Mouse (Mus musculus): ENCODE measurements around the gene Vwa8. TPM values are rescaled to one million over a fixed set of nuclear protein-coding genes. Genes with fewer than 3 reads are reported as not detected.

The Vwa8 gene
- polyA plus RNA-seq, 1 experiment: 0.11 TPM

DNA sequence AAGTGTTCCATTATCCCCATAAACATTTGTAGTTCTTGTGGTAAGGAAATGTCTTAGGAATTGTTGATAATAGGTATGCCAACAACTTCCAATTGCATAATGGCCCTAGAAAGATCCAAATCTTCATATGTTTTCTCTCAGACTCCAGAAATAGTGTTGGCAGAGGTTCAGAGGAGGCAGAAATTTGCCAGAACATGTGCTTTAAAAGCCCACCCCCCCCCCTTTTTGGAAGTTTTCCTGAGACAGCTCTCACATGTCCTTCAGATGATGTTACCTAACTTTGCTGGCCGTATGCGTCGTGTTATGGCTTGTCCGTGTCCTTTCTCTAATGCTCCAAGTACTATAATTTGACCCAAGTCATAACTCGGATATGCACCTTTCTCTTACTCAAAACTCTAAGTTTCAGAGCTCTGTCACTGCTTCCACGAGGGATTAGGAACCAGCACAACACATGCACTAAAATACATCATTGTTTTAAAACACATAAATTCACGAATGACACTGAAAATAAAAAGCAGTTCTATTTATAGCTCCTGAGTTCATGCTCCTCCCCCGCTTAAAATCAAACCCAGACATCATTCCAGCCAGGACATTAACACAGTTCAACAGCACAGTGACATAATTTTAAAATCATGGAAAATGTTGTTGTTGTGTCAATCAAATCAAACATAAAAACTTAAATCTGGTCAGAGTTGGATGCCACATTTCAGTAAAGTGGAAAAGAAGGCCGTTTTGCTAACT lies 227.9 kb downstream of the Vwa8 start:
- H3K27me3 ChIP-seq (ENCODE audit: control insufficient read depth): no peaks in the 10 kb centered on the region
- no peak overlapping the region for H3K4me3 ChIP-seq (replicated peaks)
- H3K36me3 ChIP-seq (ENCODE audit: control insufficient read depth): no peaks in the 10 kb centered on the region; the same call in 1 of the 2 replicates
- no peaks in the 10 kb centered on the region for H3K9me3 ChIP-seq (ENCODE audit: control insufficient read depth, low read length)
- no peak for TF ChIP-seq GATA1 (IDR thresholded peaks at IDR 0.05; ENCODE audit: low read length)
- no peak for TF ChIP-seq TAL1 (IDR thresholded peaks at IDR 0.05; ENCODE audit: low read length)
- no peaks in the 10 kb centered on the region for H3K4me1 ChIP-seq (ENCODE audit: control insufficient read depth)

DNA sequence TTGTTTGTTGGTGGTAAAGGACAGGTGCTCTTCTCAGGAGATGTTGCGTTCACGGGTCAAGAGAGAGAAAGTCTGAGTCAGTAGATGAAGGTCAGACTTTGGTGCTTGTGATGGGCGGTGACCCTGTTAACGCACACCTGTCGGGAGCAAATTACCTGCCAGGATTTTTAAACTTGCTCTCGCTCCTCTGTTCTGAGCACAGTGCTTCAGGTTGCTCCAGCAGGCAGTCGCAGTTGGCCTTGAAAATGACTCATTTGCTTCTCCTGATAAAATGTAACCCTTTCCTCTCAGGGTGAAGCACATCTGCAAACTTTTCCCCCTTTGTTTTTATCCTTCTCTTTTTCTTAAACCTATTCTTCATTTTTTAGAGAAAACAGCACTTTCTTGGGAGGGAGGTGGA lies 234.7 kb downstream of the Vwa8 start:
- Histone ChIP-seq H3K4me3 (replicated peaks) (no peak overlapping the region), H3K9me3 (ENCODE audit: control insufficient read depth, low read length) (no peaks in the 10 kb centered on the region), H3K4me1 (ENCODE audit: control insufficient read depth) (no peaks in the 10 kb centered on the region), H3K27me3 (ENCODE audit: control insufficient read depth) (no peaks in the 10 kb centered on the region), H3K36me3 (ENCODE audit: control insufficient read depth) (no peaks in the 10 kb centered on the region)
- TF ChIP-seq TAL1 (IDR thresholded peaks at IDR 0.05; ENCODE audit: low read length) (no peak), GATA1 (IDR thresholded peaks at IDR 0.05; ENCODE audit: low read length) (no peak)

DNA sequence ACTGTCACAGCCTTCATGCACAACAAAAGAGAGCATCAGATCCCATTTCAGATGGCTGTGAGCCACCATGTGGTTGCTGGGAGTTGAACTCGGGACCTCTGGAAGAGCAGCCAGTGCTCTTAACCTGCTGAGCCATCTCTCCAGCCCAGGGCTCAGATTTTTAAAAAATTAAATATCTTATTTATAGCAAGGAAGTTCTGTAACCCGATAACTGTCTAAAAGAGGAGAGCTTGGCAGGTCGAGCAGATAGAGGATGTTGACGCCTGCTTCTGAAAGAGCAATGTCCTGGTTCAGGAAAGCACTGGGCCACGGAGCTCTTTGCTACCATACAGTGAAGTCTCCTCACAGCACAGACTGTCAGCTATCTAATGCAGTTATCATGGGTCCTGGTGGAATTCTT lies 237.2 kb downstream of the Vwa8 start:
- TF ChIP-seq GATA1 (IDR thresholded peaks at IDR 0.05; ENCODE audit: low read length): no peak

DNA sequence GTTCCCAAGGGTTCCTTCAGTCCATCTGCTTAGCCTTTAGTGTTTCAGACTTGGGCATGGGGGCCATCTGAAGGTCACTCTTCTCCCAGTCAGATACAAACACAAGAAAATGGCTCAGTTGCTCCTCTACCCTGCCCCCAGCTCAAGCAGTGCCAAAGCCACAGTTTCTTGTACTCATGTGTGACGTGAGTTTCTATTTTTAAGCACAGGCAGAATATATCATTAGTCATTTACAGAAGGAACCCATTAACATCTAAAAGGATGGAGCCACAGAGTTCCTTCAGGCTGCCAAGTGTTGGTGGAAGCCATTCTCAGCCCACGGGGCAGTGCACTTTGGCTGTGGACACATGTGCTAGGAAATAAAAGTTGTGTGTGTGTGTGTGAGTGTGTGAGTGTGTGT lies 240.6 kb downstream of the Vwa8 start:
- peaks cover 4% of the 10 kb centered on the region; the same call in 1 of the 2 replicates for H3K36me3 ChIP-seq (ENCODE audit: control insufficient read depth)
- no peak for TF ChIP-seq TAL1 (IDR thresholded peaks at IDR 0.05; ENCODE audit: low read length)
- no peak for TF ChIP-seq GATA1 (IDR thresholded peaks at IDR 0.05; ENCODE audit: low read length)

More for the DNA sequence above, 237.2 kb downstream of the Vwa8 start:
- Histone ChIP-seq H3K36me3 (ENCODE audit: control insufficient read depth) (no peaks in the 10 kb centered on the region), H3K4me3 (replicated peaks) (no peak overlapping the region), H3K9me3 (ENCODE audit: control insufficient read depth, low read length) (no peaks in the 10 kb centered on the region), H3K27me3 (ENCODE audit: control insufficient read depth) (no peaks in the 10 kb centered on the region), H3K4me1 (ENCODE audit: control insufficient read depth) (no peaks in the 10 kb centered on the region)

DNA sequence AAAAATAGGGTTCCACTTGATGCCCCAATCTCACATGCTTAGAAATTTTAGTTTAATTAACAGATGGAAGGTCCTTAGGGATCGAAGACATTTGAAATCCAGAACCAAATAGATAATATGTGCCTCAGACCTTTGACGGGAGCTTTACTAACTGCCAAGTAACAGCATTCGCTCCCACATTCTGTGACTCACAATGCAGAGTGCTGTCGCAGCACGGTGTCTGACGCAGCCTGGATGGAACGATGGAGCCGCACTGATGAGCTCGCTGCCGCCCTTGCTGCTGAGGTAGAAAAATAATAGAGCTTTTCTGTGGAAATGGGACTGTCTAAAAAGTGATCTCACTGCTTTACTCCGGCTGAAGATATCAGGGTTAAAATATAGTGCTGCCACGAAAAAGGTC lies 248.3 kb downstream of the Vwa8 start:
- no peaks in the 10 kb centered on the region for H3K4me1 ChIP-seq (ENCODE audit: control insufficient read depth)
- TF ChIP-seq GATA1 (IDR thresholded peaks at IDR 0.05; ENCODE audit: low read length) (no peak), TAL1 (IDR thresholded peaks at IDR 0.05; ENCODE audit: low read length) (no peak)
- no peaks in the 10 kb centered on the region for H3K27me3 ChIP-seq (ENCODE audit: control insufficient read depth)
- H3K36me3 ChIP-seq (ENCODE audit: control insufficient read depth): peaks cover 5% of the 10 kb centered on the region; the same call in 1 of the 2 replicates
- H3K9me3 ChIP-seq (ENCODE audit: control insufficient read depth, low read length): no peaks in the 10 kb centered on the region
- no peak overlapping the region for H3K4me3 ChIP-seq (replicated peaks)

More for the DNA sequence above, 240.6 kb downstream of the Vwa8 start:
- Histone ChIP-seq H3K27me3 (ENCODE audit: control insufficient read depth) (no peaks in the 10 kb centered on the region), H3K4me3 (replicated peaks) (no peak overlapping the region), H3K9me3 (ENCODE audit: control insufficient read depth, low read length) (no peaks in the 10 kb centered on the region), H3K4me1 (ENCODE audit: control insufficient read depth) (no peaks in the 10 kb centered on the region)

DNA sequence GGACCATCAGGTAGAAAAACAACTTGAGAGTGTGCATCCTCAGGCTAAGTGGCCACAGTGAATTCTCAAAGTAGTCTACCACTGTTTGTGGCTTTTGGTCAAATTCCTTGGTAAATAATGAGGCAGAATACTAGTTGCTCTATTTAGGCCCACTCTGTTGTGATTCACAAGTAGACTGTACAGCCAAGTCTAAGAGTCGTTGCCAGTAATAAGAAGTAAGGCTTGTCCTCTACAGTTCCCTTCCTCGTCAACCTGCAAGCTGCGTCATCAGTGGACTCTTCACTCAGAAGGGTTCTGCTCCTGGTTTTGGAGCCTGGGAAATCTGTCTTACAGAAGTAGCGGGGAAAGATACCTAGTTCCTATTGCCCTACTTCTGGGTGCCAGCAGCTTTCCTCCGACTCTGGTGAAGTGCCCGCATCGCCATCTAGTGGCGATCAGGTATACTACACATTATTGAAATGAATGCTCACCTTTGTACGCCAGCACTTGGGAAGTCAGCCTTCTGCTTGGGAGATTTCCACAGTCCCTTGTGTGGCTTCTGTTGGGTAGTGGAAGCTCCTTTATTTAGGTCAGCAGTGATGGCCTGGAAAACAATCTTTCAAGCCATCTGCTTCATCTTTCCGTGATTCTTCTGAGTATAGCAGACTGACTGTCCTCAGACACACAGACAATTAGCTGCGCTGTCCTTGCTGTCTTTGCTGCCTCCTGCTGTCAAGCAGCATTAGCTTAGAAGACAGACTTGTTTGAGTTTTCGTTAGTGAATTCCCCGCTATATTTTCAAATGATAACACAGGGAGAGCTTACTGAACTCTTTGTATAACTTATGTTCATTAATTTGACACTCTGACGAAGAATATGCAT lies 258.0 kb downstream of the Vwa8 start:
- H3K27me3 ChIP-seq (ENCODE audit: control insufficient read depth): no peaks in the 10 kb centered on the region
- no peak for TF ChIP-seq GATA1 (IDR thresholded peaks at IDR 0.05; ENCODE audit: low read length)
- no peak for TF ChIP-seq TAL1 (IDR thresholded peaks at IDR 0.05; ENCODE audit: low read length)
- H3K36me3 ChIP-seq (ENCODE audit: control insufficient read depth): peaks cover 2% of the 10 kb centered on the region
- no peak overlapping the region for H3K4me3 ChIP-seq (replicated peaks)
- H3K4me1 ChIP-seq (ENCODE audit: control insufficient read depth): no peaks in the 10 kb centered on the region
- H3K9me3 ChIP-seq (ENCODE audit: control insufficient read depth, low read length): peaks cover 5% of the 10 kb centered on the region

DNA sequence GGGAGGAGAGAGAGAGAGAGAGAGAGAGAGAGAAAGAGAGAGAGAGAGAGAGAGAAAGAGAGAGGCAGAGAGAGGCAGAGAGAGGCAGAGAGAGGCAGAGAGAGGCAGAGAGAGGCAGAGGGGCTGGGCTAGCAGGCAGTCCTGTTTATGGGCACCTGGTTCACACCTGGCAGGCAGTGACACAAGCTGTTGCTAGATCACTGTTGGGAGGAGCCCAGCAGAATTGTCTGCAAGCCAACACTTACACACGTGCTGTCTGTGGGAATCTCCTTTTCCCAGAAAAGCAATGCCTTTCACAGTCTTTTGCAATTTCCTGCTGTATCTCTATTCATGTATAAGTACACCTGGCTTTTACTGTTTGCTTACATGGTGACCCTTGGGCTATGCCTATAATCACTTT lies 260.5 kb downstream of the Vwa8 start:
- TF ChIP-seq GATA1 (IDR thresholded peaks at IDR 0.05; ENCODE audit: low read length): no peak
- no peak for TF ChIP-seq TAL1 (IDR thresholded peaks at IDR 0.05; ENCODE audit: low read length)
- H3K9me3 ChIP-seq (ENCODE audit: control insufficient read depth, low read length): peaks cover 5% of the 10 kb centered on the region
- H3K4me3 ChIP-seq (replicated peaks): no peak overlapping the region

DNA sequence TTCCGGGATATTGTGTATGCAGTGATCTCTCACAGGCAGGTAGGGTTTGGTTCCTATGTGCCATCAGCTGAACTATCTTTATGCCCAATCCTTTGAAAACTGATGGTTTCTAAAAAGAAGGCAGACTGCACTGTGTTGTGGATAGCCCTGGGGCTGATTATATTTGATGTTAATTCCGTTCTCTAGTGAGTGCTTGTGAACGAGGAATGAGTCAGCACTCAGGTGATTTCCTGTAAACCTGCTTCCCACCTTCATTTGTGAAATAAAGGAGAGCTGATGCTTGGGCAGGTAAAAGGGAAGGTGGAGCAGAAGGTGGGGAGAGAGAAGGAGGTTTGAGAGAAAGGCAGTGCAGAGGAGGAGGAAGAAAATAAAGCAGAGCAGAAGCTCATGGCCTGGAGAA lies 261.2 kb downstream of the Vwa8 start:
- Histone ChIP-seq H3K4me1 (ENCODE audit: control insufficient read depth) (no peaks in the 10 kb centered on the region), H3K27me3 (ENCODE audit: control insufficient read depth) (no peaks in the 10 kb centered on the region)

More for the DNA sequence above, 260.5 kb downstream of the Vwa8 start:
- H3K4me1 ChIP-seq (ENCODE audit: control insufficient read depth): no peaks in the 10 kb centered on the region
- no peaks in the 10 kb centered on the region for H3K27me3 ChIP-seq (ENCODE audit: control insufficient read depth)
- no peaks in the 10 kb centered on the region; the same call in 1 of the 2 replicates for H3K36me3 ChIP-seq (ENCODE audit: control insufficient read depth)

DNA sequence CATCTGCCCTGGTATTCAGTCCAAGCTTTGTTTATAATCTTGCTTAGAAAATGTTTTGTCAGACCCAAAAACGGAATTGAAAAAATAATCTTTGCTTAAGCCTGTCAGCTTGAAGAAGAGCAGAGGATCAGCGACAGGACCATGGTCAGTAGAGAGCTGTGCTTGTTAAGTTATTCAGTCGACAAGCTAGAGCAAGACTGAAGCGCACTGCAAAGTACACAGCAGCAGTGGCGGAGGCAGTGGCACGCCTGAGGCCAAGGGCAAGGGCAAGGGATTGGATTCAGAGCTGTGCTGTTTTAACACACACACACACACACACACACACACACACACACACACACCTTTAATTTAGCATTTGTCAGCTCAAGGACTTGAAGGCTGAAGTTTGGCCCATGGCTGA lies 263.2 kb downstream of the Vwa8 start:
- peaks cover 5% of the 10 kb centered on the region for H3K9me3 ChIP-seq (ENCODE audit: control insufficient read depth, low read length)
- TF ChIP-seq GATA1 (IDR thresholded peaks at IDR 0.05; ENCODE audit: low read length) (no peak), TAL1 (IDR thresholded peaks at IDR 0.05; ENCODE audit: low read length) (no peak)
- no peak overlapping the region for H3K4me3 ChIP-seq (replicated peaks)
- no peaks in the 10 kb centered on the region; the same call in 1 of the 2 replicates for H3K36me3 ChIP-seq (ENCODE audit: control insufficient read depth)
- no peaks in the 10 kb centered on the region for H3K4me1 ChIP-seq (ENCODE audit: control insufficient read depth)
- H3K27me3 ChIP-seq (ENCODE audit: control insufficient read depth): no peaks in the 10 kb centered on the region

More for the DNA sequence above, 261.2 kb downstream of the Vwa8 start:
- Histone ChIP-seq H3K4me3 (replicated peaks) (no peak overlapping the region), H3K9me3 (ENCODE audit: control insufficient read depth, low read length) (peaks cover 5% of the 10 kb centered on the region), H3K36me3 (ENCODE audit: control insufficient read depth) (no peaks in the 10 kb centered on the region; the same call in 1 of the 2 replicates)
- no peak for TF ChIP-seq GATA1 (IDR thresholded peaks at IDR 0.05; ENCODE audit: low read length)
- TF ChIP-seq TAL1 (IDR thresholded peaks at IDR 0.05; ENCODE audit: low read length): no peak
